Mouse (Mus musculus) heart, embryonic 12.5 days (tissue): Measurements from ENCODE around the gene Cd22. TPM values are rescaled to one million over a fixed set of nuclear protein-coding genes. Genes with fewer than 3 reads are reported as not detected.

Source experiments
- ATAC-seq: fragments of 200-750 bp; cut with Nextera tagmentation; 2 replicates; pipeline ENCODE4 v1.8.0; 2017; ENCODE audit warnings: moderate TSS enrichment, moderate library complexity; ENCODE audit not compliant: insufficient number of reproducible peaks, low FRiP score
- H3K27ac ChIP-seq: fragments of 300-500 bp; sonication (generic); 2 replicates; pipeline ENCODE4 v1.5.1; 2016; ENCODE audit warnings: mild to moderate bottlenecking, moderate library complexity; ENCODE audit not compliant: poor library complexity, severe bottlenecking
- H3K27me3 ChIP-seq: fragments of 300-500 bp; sonication (generic); replicated peaks from 2 replicates; pipeline ENCODE4 v1.6.1; 2016; ENCODE audit warnings: mild to moderate bottlenecking, moderate library complexity
- H3K36me3 ChIP-seq: fragments of 300-500 bp; sonication (generic); 2 replicates; pipeline ENCODE4 v1.6.1; 2016; ENCODE audit warnings: mild to moderate bottlenecking, moderate library complexity
- H3K4me1 ChIP-seq: fragments of 300-500 bp; sonication (generic); replicated peaks from 2 replicates; pipeline ENCODE4 v1.6.1; 2016; ENCODE audit warnings: mild to moderate bottlenecking
- H3K4me2 ChIP-seq: fragments of 300-500 bp; sonication (generic); 2 replicates; pipeline ENCODE4 v1.6.1; 2016; ENCODE audit warnings: mild to moderate bottlenecking, moderate library complexity
- H3K4me3 ChIP-seq: fragments of 300-500 bp; sonication (generic); 2 replicates; pipeline ENCODE4 v1.5.1; 2016; ENCODE audit warnings: mild to moderate bottlenecking
- H3K9ac ChIP-seq: fragments of 300-500 bp; sonication (generic); 2 replicates; pipeline ENCODE4 v1.6.1; 2016; ENCODE audit warnings: mild to moderate bottlenecking, moderate library complexity
- H3K9me3 ChIP-seq: fragments of 300-500 bp; sonication (generic); replicated peaks from 2 replicates; pipeline ENCODE4 v1.6.1; 2016; ENCODE audit warnings: mild to moderate bottlenecking, moderate library complexity
- WGBS: fragments of 180-500 bp; shearing (Covaris S2); methylation state at CpG from one replicate; pipeline ENCODE4 v1.1.7; 2016; 5-methylcytosine and 5-hydroxymethylcytosine counted together
- polyA plus RNA-seq: library from polyadenylated mRNA; unstranded; fragments of >200 nt; fragmentation: Nextera tagmentation; extraction: Ambion mirVana; gene quantifications from 2 replicates; pipeline ENCODE4 v1.2.1, GENCODE M21; 2016

The Cd22 gene
- polyA plus RNA-seq, 1 experiment from 2014 or later = not detected

DNA sequence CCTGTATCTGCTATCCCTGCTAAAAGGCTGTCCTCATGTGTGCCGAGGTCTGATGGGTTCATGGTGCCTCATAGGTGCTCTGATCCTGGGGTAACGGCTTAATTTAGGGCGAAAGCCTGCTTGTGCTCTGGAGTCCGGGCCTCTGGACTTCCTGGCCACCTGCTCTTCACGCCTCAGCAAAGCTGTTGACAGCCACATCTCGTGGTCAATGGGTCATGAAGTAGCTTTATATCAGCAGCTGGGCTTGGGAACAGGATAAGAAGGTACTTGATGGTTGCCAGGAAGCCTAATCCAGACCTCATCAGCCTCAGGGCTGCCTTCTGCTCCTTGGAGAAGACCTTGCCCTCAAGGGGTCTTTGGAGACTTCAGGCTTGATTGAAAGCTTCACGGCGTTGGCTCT lies 16.8 kb downstream of the Cd22 start:
- H3K9me3 ChIP-seq = no peaks in the 10 kb centered on the region
- peaks cover 62% of the 10 kb centered on the region for H3K27me3 ChIP-seq
- WGBS = 38% methylated on average over 8 of the region's 8 CpGs
- no peak for ATAC-seq
- no peak overlapping the region for H3K27ac ChIP-seq
- H3K36me3 ChIP-seq = no peaks in the 10 kb centered on the region
- H3K4me1 ChIP-seq = peaks cover 12% of the 10 kb centered on the region
- no peak overlapping the region for H3K9ac ChIP-seq
- no peak overlapping the region for H3K4me2 ChIP-seq
- no peak overlapping the region for H3K4me3 ChIP-seq

DNA sequence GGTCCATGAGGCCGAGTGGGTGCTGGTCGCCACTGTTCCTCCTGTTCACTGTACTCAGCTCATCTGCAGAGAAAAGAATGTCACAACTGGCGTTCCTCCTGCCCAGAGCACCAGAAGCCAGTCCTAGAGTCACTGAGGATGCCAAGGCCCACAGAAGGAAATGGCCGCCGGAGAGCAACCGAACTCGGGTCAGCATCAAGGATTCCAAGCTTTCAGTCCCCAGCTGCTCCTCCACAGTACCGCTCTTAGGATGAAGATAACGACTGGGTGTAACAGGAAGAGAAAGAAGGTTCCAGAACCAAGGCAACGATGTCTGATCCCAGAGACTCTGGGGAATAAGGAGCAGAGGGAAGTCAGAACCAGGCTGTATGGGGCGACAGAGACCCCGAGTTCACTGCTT lies 18.7 kb downstream of the Cd22 start, which contains the start of gene Ffar1:
Ffar1 (minus strand) TSS at position 101 of the 400 bp plus-strand sequence.
- no peak within 1 kb of the TSS for H3K4me3 ChIP-seq
- H3K4me1 ChIP-seq = peaks cover 12% of the 10 kb centered on the region
- H3K36me3 ChIP-seq = no peaks in the 10 kb centered on the region
- ATAC-seq = no peak
- peaks cover 53% of the 10 kb centered on the region for H3K27me3 ChIP-seq
- no peak within 1 kb of the TSS for H3K27ac ChIP-seq
- no peak within 1 kb of the TSS for H3K9ac ChIP-seq
- H3K9me3 ChIP-seq = no peaks in the 10 kb centered on the region
- no peak within 1 kb of the TSS for H3K4me2 ChIP-seq
- WGBS = 83% methylated on average over 12 of the region's 12 CpGs

DNA sequence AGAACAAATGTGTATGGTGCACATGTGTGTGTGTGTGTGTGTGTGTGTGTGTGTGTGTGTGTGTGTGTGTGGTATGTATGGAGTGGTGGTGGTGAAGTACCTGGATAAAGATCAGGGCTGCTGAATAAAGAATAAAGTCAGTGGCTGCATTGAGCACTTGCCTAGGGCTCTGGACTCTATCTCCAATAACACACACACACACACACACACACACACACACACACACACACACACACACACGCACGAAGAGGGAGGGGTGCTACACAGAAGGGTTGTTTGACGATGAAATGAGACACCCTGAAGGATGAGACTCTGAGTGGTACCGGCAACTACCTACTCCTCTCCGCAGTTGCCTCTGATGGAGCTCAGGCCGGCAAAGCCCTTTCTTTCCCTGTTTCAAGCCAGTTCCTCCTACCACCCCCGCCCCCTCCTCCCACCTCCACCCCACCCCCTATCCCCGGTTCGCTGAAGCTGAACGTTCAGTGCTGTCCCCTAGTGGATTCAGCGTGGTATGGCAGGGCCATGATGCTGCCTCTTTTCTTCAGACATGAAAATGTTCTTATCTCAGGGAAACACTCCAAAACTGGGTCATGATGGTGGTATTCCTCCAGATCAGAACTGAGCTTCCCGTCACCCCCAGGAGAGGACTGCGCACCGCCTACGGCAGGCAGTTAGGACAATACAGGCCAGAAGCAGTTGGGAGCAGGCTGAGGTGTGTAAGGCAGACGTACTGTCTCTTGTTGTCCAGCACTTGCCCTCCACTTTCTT lies 20.3 kb downstream of the Cd22 start:
- Histone ChIP-seq H3K9ac (0 out of 2 replicates have a peak overlapping the region, but pooled peaks have one; percentile 20), H3K4me3 (peak overlapping the region; percentile 19; the same call in 1 of the 2 replicates)

DNA sequence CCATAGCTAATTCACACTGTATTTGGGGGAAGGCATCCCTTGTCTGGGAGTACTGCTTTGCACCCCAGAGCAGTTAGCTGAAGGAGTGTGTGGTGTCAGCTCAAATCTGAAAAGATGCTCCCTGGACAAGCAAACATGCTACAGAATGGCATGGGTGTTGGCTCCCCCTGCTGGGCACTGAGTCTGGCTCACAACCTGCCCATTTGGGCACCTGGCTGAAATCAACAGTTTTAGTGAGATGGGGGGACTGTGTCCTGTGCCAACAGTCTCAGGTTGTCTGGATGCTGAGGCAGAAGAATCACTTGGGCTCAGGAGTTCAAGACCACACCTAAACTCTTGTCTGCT lies 20.9 kb downstream of the Cd22 start:
- Histone ChIP-seq H3K27me3 (peaks cover 52% of the 10 kb centered on the region), H3K36me3 (no peaks in the 10 kb centered on the region), H3K4me3 (no peak overlapping the region), H3K9ac (no peak overlapping the region), H3K4me1 (peaks cover 21% of the 10 kb centered on the region), H3K4me2 (peak overlapping the region; percentile 60; the same call in 1 of the 2 replicates), H3K9me3 (no peaks in the 10 kb centered on the region), H3K27ac (no peak overlapping the region)
- no peak for ATAC-seq

More for the DNA sequence above, 20.3 kb downstream of the Cd22 start:
- H3K27ac ChIP-seq = no peak overlapping the region
- H3K4me1 ChIP-seq = peaks cover 18% of the 10 kb centered on the region
- WGBS = 7% methylated on average over 15 of the region's 16 CpGs
- H3K9me3 ChIP-seq = no peaks in the 10 kb centered on the region
- no peaks in the 10 kb centered on the region for H3K36me3 ChIP-seq
- peak; percentile 47; the same call in 1 of the 2 replicates for ATAC-seq
- peaks cover 55% of the 10 kb centered on the region for H3K27me3 ChIP-seq
- peak overlapping the region; percentile 60 for H3K4me2 ChIP-seq

DNA sequence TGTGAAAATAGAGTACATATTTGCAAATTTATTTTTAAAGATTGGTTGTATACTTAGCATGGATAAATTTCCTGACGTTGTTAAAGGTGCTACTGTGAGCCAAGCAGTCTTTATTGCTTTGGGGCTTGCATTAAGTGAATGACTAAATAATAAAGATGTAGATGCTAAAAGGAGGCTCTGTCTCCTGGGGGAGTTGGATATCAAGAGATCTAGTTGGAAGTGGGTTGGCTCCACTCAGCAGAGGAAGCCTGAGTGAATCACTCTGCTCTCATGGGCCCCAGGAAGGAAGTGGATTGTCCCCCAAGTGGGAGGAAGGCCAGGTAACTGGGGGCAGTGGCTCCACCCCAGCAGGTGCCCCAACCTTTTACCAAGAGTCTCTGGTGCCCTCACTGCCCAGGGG lies 22.4 kb downstream of the Cd22 start:
- H3K4me3 ChIP-seq = no peak overlapping the region
- ATAC-seq = no peak
- peaks cover 14% of the 10 kb centered on the region for H3K4me1 ChIP-seq
- no peak overlapping the region for H3K27ac ChIP-seq
- H3K9ac ChIP-seq = no peak overlapping the region
- no peaks in the 10 kb centered on the region for H3K36me3 ChIP-seq
- peaks cover 44% of the 10 kb centered on the region for H3K27me3 ChIP-seq
- H3K9me3 ChIP-seq = no peaks in the 10 kb centered on the region
- 74% methylated on average over 1 of the region's 1 CpGs for WGBS
- no peak overlapping the region for H3K4me2 ChIP-seq

GRCm38 (mm10) chr7:30856078-30856477 lies 24.1 kb downstream of the Cd22 start, which contains the start of gene Ffar3:
TSS of gene Ffar3 (minus strand) at chr7:30856178.
- Histone ChIP-seq H3K4me3 (no peak within 1 kb of the TSS), H3K36me3 (no peaks in the 10 kb centered on the region), H3K27ac (no peak within 1 kb of the TSS), H3K4me1 (peaks cover 14% of the 10 kb centered on the region), H3K4me2 (no peak within 1 kb of the TSS), H3K9ac (no peak within 1 kb of the TSS), H3K9me3 (no peaks in the 10 kb centered on the region), H3K27me3 (peaks cover 28% of the 10 kb centered on the region)
- peak; percentile 20; the same call in 1 of the 2 replicates for ATAC-seq
- 46% methylated on average over 6 of the region's 6 CpGs for WGBS

DNA sequence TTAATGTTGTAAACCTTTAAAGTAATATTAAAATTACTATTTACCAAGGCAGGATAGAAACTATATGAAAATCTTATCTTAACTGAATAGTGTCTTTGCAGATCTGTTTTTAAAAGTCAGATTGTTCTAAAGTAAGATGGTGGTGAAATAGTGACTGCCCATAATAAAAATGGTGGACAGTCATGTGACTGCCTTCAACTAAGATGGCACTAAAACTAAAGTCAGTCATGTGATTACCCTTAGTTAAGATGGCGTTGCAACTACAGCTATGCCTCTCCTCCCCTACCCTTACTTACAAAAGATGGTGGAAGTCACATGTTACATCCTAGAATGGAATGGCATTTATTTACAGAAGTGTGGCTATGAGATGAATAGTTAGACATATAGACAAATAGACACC lies 28.7 kb downstream of the Cd22 start:
- no peak overlapping the region for H3K27ac ChIP-seq
- H3K4me1 ChIP-seq = peaks cover 10% of the 10 kb centered on the region
- peaks cover 7% of the 10 kb centered on the region; the same call in 1 of the 2 replicates for H3K27me3 ChIP-seq
- no peaks in the 10 kb centered on the region for H3K9me3 ChIP-seq
- no peaks in the 10 kb centered on the region for H3K36me3 ChIP-seq
- no peak overlapping the region for H3K4me2 ChIP-seq
- 90% methylated on average over 1 of the region's 1 CpGs for WGBS
- ATAC-seq = no peak
- H3K4me3 ChIP-seq = no peak overlapping the region
- H3K9ac ChIP-seq = no peak overlapping the region

DNA sequence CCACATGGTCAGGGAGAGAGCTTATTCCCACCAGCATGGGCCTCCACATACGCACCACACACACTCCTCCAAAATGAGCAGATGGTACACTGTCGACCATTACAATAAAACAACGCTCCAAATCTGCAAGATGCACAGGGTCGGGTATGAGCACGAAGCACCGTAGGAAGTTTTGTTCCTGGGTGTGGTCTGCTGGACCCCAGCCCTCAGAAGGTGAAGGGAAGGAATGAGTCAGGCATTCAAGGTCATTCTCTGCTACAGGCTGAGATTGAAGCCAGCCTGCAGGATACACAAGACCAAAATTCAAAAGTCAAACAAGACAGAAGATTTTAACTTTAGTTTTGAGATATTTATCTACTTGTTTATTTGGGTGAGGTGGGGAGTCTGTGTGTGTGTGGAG lies 32.2 kb downstream of the Cd22 start:
- no peak overlapping the region for H3K4me2 ChIP-seq
- H3K36me3 ChIP-seq = no peaks in the 10 kb centered on the region
- no peak overlapping the region for H3K4me3 ChIP-seq
- WGBS = 68% methylated on average over 6 of the region's 6 CpGs
- ATAC-seq = no peak
- no peaks in the 10 kb centered on the region for H3K27me3 ChIP-seq
- no peak overlapping the region for H3K27ac ChIP-seq
- no peak overlapping the region for H3K9ac ChIP-seq
- H3K4me1 ChIP-seq = 0 out of 2 replicates have a peak, but pooled peaks cover 3% of the 10 kb centered on the region
- H3K9me3 ChIP-seq = no peaks in the 10 kb centered on the region

DNA sequence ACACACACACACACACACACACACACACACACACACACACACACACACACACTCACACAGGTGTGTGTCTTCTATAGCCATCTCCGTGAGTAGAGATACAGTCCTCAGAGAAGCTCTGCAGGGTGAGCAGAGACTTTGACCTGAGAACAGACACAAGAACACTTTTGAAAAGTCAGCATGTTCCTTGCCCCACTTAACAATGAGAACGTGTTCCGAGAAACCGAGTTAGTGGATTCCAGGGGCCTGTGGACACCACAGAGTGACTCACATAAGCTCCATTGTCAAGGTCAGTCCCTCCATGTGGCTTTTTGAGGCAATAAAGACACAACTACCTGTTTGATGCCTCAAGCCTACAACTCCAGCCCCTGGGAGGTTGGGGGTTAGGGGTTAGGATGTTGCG lies 32.8 kb downstream of the Cd22 start:
- Histone ChIP-seq H3K27me3 (no peaks in the 10 kb centered on the region), H3K9ac (no peak overlapping the region), H3K4me2 (no peak overlapping the region), H3K9me3 (no peaks in the 10 kb centered on the region), H3K4me3 (no peak overlapping the region), H3K27ac (no peak overlapping the region), H3K4me1 (0 out of 2 replicates have a peak, but pooled peaks cover 3% of the 10 kb centered on the region), H3K36me3 (no peaks in the 10 kb centered on the region)
- ATAC-seq = no peak
- 68% methylated on average over 5 of the region's 5 CpGs for WGBS

DNA sequence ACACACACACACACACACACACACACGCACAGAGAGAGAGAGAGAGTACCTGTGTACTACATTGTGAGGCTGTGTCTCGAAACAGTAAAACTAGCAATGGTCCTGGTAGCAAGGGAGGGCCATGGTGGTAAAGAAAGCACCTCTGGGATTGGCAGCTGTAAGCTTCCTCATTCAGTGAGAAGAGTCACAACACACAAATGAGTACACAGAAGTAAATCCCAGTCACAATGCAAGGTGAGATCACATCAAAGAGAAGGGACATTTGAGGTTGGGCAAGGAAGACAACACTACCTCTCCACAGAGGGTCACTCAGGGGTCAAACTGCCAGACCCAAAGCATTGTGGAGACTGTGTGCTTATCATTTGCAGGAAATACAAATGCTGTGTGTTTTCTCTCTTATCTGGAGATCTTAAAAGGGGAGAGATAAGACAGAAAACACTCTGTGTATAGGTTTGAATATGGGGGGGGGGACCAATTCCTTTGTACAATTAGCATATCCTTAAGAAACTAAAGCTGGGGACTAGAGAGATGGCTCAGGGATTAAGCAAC lies 33.6 kb downstream of the Cd22 start:
- no peak overlapping the region for H3K9ac ChIP-seq
- 0 out of 2 replicates have a peak, but pooled peaks cover 3% of the 10 kb centered on the region for H3K4me1 ChIP-seq
- H3K27me3 ChIP-seq = no peaks in the 10 kb centered on the region
- H3K4me2 ChIP-seq = no peak overlapping the region
- no peak overlapping the region for H3K27ac ChIP-seq
- ATAC-seq = no peak
- no peaks in the 10 kb centered on the region for H3K36me3 ChIP-seq
- H3K4me3 ChIP-seq = no peak overlapping the region
- no peaks in the 10 kb centered on the region for H3K9me3 ChIP-seq
- WGBS = 63% methylated on average over 2 of the region's 2 CpGs

DNA sequence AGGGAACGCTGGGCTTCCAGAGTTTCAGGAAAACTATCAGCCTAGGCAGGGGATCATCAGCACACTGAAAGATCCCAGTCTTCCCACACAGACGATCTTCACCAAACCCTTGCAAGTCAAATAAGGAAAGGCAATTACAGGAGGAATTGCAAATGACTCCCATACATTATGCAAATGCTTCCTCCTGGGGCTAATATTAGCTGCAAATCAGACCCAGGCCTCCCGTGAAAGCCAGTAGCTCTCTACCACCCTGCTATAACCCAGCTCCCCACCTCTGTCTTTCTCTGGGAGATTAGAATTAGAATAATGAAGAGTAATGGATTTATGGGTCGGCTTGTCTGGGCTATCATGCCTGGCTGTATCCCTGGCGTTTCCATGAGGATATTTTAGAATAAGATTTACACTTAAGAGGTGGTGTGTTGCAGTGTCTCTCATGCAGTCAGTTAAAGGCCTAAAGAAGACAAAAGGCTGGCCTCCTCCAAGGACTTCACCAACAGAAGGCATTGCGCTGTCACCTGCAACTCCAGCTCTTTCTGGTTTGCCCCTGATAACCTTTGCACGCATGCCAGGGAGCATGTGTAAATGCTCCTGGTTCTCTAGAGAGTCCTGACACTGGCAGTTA lies 35.4 kb downstream of the Cd22 start:
- WGBS = 34% methylated on average over 7 of the region's 7 CpGs
- H3K27ac ChIP-seq = no peak overlapping the region

More for the DNA sequence above, 35.4 kb downstream of the Cd22 start:
- ATAC-seq = no peak
- Histone ChIP-seq H3K4me2 (no peak overlapping the region), H3K4me3 (no peak overlapping the region), H3K36me3 (no peaks in the 10 kb centered on the region), H3K4me1 (peaks cover 14% of the 10 kb centered on the region), H3K9me3 (no peaks in the 10 kb centered on the region), H3K9ac (no peak overlapping the region), H3K27me3 (no peaks in the 10 kb centered on the region)
